Mouse (Mus musculus) retina, adult 2 months (tissue): ENCODE results near the gene Cacfd1.

Experiments used
- DNase-seq: peaks from one replicate; pipeline ENCODE4 v3.0.0-alpha.2; 2012; ENCODE audit warnings: low read depth, low spot score

Cacfd1 gene

DNA sequence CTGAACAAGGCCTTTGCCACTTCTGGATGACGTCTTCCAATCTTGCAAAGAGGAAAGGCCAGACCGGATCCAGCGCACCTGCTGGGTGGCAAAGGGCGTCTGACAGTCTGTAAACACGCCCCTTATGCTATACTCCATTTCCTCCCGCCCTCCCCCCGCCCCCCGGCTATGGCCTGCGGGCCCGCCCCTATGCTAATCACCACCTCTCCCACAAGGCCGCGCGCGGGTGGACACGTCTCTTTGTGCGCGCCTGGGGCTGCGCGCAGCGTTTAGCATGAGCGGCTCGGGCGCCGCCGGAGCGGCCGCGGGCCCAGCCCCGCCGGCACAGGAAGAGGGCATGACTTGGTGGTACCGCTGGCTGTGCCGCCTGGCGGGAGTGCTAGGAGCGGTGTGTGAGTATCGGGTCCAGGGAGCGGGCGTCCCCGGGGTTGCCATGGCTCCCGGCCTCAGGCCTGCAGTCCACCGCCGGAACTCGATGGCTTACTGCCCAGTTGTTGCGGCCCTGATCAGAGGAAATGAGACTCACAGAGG, at the start of gene Cacfd1:
Gene Cacfd1 (plus strand): TSS at position 213 of the 531 bp plus-strand sequence.
- peak; percentile 78 for DNase-seq

DNA sequence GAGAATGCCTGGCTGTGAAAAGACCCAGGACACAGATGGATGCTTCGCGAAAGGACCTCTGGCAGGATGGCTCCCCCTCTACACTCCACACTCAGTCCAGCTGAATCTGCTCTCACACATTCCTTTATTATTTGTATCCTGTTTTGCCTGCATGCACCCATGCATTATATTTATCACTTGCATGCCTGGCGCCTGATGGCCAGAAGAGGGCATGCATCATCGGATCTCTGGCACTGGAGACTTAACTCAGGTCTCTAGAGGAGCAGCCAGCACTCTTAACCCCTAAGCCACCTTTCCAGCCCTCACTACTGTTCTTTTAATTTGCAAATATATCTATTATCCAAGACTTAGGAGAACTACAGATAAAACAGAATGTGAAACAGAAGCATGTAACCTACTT, 49.0 kb upstream of the Cacfd1 start:
- no peak for DNase-seq

GRCm38 (mm10) chr2:26963923-26964723, 45.6 kb upstream of the Cacfd1 start, which contains the start of gene Rexo4:
Rexo4 (minus strand) TSS chr2:26964386.
- peak; percentile 92 for DNase-seq

DNA sequence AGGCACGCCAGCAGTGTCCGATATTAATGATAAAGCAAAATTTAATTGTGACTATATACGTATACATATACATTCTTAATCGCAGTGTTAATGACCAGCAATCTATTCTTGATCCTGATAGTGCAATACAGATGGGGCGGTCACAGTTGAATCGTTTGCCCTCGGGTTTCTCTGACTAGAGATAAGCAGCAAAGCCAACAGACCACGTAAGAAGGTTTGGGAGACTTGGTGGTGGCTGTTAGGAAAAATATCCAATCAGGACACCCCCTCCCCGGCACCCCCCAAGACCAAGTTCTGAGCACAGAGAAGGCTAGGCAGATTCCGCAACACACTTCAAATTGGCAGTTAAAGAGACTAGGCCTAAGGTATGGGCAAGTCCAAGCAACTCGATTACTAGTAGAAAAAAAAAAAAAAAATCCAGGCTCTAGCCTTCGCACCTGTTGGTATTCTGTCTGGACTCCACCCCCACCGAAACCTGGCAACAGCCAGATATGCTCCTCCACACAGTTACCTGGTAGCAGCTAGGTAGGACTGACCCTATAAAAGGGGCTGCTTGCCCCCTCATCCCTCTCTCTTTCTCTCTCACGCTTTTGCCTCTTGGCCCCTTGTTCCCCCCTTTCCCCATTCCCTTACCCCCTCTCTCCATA, 44.9 kb upstream of the Cacfd1 start:
- no peak for DNase-seq

DNA sequence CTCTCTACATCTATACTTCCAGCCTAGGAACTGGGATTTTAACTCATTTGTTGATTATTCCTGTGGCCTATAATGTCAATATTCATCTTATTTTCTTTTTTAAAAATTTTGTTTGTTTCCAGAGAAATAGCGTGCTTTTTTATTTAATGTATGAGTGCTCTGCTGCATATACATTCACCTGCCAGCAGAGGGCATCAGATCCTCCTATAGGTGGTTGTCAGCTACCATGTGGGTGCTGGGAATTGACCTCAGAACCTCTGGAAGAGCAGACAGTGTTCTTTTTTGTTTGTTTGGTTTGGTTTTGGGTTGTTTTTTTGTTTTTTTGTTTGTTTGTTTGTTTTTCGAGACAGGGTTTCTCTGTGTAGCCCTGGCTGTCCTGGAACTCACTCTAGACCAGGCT, 42.5 kb upstream of the Cacfd1 start:
- no peak for DNase-seq

GRCm38 (mm10) chr2:26973116-26973515, 36.6 kb upstream of the Cacfd1 start, which contains the start of gene Adamts13:
Adamts13 (plus strand) TSS chr2:26973416.
- no peak for DNase-seq

- no peak for DNase-seq
Observed at GRCm38 (mm10) chr2:26973960-26974359, 35.8 kb upstream of the Cacfd1 start.

- DNase-seq: no peak
Observed at GRCm38 (mm10) chr2:26980361-26980760, 29.4 kb upstream of the Cacfd1 start.

DNA sequence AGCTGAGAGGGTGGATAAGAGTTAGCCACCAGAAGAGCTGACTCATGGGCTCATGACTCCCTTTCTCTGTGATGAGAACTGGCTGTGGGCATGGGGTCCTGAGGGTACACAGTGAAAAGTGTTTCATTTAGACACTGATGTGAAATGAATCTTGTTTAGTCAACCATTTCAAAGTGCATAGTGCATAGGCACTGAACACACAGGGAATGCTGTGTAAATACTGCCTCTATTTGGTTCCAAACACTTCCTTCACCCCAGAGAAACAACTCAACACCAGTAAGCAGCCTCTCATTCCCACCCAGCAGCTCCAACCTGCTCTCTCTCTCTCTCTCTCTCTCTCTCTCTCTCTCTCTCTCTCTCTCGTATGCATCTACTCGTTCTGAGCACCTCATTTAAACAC, 25.5 kb upstream of the Cacfd1 start:
- no peak for DNase-seq

- no peak for DNase-seq
Observed at GRCm38 (mm10) chr2:26984640-26985039, 25.1 kb upstream of the Cacfd1 start.

GRCm38 (mm10) chr2:26993936-26994335, 15.8 kb upstream of the Cacfd1 start:
- DNase-seq: no peak

DNA sequence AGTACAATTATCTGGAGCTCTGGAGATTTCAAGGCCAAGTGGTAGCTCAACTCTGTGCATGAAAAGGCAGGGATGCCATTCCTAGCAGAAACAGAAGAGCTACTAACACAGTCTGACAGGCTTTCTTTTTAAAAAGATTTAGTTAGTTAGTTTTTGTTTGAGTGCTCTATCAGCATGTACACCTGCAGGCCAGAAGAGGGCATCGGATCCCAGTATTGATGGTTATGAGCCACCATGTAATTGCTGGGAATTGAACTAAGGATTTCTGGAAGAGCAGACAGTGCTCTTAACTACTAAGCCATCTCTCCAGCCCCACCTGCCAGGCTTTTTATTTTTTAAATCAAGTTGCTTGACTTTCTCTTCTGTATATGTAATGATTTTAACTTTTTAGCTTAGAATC, 12.2 kb upstream of the Cacfd1 start:
- DNase-seq: no peak

- no peak for DNase-seq
Observed at GRCm38 (mm10) chr2:26997993-26998392, 11.7 kb upstream of the Cacfd1 start.

GRCm38 (mm10) chr2:27006255-27006654, 3.5 kb upstream of the Cacfd1 start:
- DNase-seq: no peak

DNA sequence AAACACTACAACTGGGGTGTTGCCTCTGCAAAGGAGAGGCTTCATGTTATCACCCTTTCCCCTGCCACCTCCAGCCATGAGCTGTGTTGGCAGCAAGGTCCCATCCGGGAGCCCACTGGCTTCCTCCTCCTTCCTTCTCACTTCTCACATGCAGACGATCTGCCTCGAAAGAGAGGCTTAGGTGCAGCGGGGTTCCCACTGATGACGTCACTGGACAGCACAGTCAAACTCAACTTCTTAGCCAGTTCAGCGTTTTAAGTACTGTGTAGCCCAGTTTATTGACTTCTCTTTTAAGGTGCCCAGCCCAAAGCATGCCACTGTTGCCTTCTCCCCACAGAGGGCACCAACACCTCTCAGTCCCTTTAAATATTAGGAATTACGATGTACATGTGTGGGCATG, 2.0 kb upstream of the Cacfd1 start:
- no peak for DNase-seq

GRCm38 (mm10) chr2:27017802-27018201, 8.1 kb downstream of the Cacfd1 start:
- peak; percentile 40 for DNase-seq

- no peak for DNase-seq
Observed at GRCm38 (mm10) chr2:27019530-27019929, 9.8 kb downstream of the Cacfd1 start.

DNA sequence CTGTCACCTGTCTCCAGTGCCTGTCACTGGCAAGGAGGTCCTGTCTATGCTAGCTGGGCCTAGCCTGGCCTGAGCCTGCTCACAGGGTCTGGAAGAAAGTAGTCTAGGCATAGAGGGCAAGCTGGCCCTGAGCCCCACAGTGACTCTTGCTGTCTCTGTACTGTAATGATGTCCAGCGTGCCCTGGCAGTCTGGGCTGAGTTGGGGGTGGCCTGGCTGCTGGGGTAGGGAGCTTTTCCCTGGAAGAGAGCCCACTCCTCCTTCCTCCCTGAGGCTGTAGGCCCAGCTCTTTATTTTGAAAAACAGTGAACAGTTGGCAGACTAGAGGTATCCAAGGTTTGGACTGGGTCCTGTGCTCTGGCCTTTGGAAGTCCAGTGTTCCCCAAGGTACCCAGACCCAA, 11.4 kb downstream of the Cacfd1 start:
- DNase-seq: no peak

- DNase-seq: no peak
Observed at GRCm38 (mm10) chr2:27022612-27023011, 12.9 kb downstream of the Cacfd1 start.

DNA sequence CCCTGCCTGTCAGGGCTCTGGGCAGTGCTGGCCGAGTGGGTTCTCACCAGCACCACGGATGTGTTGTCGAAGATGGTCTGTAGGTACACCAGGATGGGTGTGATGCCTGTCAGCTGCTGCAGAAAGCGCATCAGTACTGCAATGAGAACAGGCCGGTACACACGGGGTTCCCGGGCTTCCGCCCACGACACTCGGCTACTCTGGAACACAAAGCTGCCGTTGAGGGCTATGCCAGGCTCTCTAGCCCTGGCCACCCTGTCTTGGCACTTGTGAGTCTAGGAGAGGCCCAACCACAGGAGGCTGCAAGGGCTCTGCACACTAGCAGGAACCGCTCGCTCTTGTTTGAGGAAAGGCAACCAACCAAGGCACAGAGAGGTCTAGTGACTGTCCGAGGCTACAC, 14.4 kb downstream of the Cacfd1 start:
- no peak for DNase-seq

GRCm38 (mm10) chr2:27025545-27025944, 15.8 kb downstream of the Cacfd1 start:
- no peak for DNase-seq

DNA sequence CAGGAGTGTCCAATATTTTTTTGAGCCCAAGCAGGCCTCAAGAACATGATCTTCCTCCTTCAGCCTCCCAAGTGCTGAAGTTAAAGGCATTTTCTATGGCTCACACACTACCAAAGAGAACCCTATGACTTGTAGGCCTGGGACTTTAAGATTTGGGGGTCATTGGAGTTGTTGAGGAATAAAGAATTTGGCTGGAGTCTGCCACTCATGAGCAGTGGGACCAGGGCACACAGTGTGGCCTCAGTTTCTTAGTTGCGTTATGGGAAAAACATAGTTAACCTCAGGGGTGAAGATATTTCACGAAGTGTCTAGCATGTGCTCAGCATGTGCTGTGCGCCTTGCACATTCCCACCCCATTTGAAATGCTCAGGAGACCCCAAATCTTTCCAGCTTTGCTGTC, 16.6 kb downstream of the Cacfd1 start:
- no peak for DNase-seq
